Mouse (Mus musculus): ENCODE data around the gene Hoxc12.

Hoxc12 gene

DNA sequence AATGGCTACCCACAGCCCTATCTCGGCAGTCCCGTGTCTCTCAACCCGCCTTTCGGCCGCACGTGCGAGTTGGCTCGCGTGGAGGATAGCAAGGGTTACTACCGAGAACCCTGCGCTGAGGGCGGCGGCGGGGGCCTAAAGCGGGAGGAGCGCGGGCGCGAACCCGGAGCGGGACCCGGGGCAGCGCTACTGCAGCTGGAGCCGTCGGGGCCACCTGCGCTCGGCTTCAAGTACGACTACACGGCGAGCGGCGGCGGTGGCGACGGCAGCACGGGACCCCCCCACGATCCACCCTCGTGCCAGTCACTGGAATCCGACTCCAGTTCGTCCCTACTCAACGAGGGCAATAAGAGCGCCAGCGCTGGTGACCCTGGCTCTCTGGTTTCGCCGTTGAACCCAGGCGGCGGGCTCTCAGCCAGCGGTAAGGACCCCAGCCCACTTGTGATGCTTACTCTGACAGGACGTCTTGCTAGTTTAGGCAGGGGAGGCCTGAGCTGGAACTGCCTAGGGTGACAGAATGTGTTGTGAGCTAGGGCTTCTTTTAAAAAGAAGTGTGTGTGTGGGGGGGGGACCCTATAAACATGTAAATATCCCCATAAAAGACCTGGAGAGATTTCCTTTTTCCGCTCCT, 594 bp downstream of the Hoxc12 start:
- peak; percentile 42 for DNase-seq (ENCODE audit: low read depth, low spot score)

- DNase-seq (ENCODE audit: low read depth, low spot score) = peak; percentile 73
Measured at GRCm38 (mm10) chr15:102939256-102940155, 2.9 kb downstream of the Hoxc12 start.

DNA sequence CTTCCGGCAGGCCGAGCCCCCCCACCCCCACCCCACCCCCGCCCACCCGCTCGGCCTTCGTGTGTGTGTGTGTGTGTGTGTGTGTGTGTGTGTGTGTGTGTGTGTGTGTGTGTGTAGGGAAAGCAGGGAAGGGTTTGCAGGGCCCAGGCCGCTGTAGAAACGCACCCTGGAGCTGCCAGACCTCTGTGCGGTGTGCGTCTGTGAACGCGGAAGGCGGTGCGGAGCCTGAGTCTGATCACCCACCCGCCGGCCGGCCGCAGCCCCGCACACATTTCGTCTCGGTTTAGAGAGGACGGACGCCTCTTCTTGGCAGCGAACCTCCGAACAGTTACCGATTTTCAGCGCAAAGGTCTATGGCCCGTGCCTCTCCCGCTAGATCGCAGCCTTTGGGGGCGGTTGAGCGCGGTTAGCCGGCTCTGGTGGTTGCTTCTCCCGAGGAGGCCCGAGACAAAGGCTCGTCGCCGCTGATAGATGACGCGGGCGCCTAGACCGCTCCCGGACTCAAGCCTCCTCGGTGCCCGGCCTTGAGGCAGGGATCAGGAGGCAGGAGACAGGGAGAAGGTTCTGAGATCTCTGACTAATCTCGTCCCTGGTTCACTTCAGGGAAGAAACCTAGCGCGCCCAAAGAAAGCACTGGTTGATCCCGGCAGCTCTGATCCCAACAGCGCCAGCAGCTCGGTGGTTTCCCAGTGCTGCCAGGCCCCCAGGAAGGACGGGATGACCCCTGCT, 6.3 kb downstream of the Hoxc12 start:
- DNase-seq (ENCODE audit: low read depth, low spot score) = peak; percentile 54

DNA sequence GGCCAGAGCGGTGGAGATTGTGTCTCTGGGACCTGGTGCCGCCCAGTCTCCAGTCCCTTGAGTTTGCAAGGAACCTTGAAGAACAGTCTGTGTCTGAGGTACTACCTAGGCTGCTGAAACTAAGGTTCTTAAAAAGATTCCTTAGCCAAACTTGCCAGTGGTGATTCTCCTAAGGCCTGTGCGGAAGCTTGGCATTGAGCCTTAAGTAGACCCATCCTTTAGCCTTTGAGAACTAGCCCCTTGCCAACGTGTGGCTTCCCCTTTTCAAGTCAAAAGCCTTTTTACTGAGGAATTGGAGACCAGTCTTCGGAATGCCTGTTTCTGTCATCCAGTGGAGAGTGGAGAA, 6.9 kb downstream of the Hoxc12 start:
- DNase-seq (ENCODE audit: low read depth, low spot score) = no peak

- DNase-seq (ENCODE audit: low read depth, low spot score) = no peak
Measured at GRCm38 (mm10) chr15:102945185-102946077, 8.9 kb downstream of the Hoxc12 start.

DNA sequence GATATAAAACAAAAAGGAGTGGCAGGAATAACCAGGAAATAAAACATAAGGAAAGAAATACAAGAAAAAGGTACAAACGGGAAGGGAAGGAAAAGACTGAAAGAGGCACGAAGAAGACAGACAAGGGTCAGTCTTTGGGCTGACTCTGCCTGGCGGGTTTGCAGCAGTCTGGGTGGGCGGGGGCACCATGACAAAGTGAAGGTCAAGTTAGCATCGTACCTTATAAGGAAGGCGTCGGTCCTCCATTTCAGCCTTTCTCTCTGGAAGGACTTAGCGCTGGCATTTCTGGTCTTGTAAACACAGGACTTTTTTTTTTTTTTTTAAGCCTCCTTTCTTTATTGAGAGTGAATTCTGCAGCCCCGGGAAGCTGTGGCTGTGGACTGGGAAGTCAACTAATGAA, 10.7 kb downstream of the Hoxc12 start:
- peak; percentile 72 for DNase-seq (ENCODE audit: low read depth, low spot score)

DNA sequence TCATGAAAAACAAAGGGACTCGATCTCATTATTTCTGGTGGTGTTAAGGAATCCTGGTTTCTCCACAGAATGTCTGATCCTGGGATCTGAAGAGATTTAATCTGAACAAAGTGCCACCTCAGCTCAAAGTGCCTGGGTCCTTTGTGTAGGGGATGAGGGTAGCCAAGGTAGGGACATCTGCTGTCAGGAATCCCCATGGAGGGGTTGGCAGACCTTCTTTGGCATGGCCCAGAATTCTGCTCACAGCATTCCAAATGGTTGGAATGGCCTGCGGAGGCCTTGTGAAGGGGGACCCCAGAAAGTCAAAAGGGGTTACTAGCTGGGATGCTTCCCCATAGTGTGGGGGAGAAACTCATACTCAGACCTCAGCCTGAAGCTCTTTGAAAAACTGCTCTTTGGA, 12.3 kb downstream of the Hoxc12 start:
- no peak for DNase-seq (ENCODE audit: low read depth, low spot score)

- DNase-seq (ENCODE audit: low read depth, low spot score) = no peak
Measured at GRCm38 (mm10) chr15:102949696-102950095, 13.1 kb downstream of the Hoxc12 start.

GRCm38 (mm10) chr15:102950877-102951276, 14.3 kb downstream of the Hoxc12 start:
- no peak for DNase-seq (ENCODE audit: low read depth, low spot score)

GRCm38 (mm10) chr15:102953561-102953960, 17.0 kb downstream of the Hoxc12 start:
- DNase-seq (ENCODE audit: low read depth, low spot score) = no peak

- peak; percentile 85 for DNase-seq (ENCODE audit: low read depth, low spot score)
Measured at GRCm38 (mm10) chr15:102954192-102955006, 17.8 kb downstream of the Hoxc12 start, which contains the start of gene Hoxc11. Gene Hoxc11, plus strand, starts transcription at chr15:102954427.

DNA sequence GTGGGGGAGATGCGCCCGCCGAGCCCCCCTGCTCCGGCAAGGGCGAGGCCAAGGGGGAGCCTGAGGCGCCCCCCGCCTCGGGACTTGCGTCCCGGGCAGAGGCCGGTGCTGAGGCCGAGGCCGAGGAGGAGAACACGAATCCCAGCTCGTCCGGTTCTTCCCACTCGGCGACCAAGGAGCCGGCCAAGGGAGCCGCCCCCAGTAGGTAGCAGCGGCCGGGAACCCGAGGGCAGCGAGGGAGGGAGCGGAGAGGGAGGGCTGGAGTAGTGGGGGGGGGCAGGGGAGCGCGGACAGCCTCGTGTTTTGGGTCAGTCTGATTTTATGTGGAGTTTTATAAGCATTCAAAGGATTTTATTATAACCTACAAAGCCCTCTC, 18.4 kb downstream of the Hoxc12 start:
- peak; percentile 76 for DNase-seq (ENCODE audit: low read depth, low spot score)

GRCm38 (mm10) chr15:102955833-102956640, 19.5 kb downstream of the Hoxc12 start:
- peak; percentile 86 for DNase-seq (ENCODE audit: low read depth, low spot score)

GRCm38 (mm10) chr15:102956906-102957305, 20.3 kb downstream of the Hoxc12 start:
- DNase-seq (ENCODE audit: low read depth, low spot score) = peak; percentile 75

DNA sequence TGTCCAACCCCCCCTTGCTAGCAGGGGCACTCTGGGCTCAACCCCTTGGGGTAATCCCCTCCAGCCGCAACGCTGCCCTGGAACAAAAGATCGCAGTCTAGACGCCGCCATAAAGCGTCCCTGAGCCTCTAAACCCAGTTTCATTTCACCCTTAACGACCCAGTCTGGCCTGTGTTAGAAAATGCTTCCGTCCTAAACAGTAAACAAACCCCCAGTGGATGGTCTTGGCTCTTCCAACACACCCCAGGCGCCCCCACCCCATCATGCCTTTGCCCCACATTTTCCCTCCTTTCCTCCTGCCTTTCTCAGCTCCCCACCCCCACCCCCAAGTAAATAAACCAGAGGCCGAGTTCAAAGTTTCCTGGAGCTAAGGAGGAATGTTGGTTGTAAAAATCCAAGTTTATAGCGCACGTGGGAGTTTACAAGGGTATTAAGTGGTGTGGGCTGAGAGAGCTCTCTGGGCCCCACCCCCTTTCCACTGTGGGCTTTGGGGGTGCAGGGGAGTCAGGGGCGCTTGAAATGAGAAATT, 23.2 kb downstream of the Hoxc12 start:
- DNase-seq (ENCODE audit: low read depth, low spot score) = no peak

DNA sequence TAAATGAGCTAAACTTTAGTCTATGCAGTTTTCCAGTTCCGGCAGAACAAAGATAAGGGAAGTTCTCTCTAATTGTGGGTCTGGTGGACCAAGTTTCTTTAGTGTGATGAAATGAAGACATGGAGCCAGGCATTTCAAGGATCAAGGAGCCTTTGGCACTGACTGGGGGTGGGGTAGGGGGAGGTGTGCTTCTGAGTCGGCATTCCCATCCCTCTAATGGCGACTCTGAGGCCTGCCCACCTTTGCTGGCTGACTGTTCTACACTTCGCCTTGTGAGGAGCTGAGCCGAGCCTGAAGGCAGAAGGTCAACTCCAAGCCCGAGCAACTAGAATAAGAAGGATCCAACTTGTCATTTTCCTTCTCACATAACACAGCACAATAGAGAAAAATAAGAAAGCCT, 25.2 kb downstream of the Hoxc12 start:
- no peak for DNase-seq (ENCODE audit: low read depth, low spot score)

DNA sequence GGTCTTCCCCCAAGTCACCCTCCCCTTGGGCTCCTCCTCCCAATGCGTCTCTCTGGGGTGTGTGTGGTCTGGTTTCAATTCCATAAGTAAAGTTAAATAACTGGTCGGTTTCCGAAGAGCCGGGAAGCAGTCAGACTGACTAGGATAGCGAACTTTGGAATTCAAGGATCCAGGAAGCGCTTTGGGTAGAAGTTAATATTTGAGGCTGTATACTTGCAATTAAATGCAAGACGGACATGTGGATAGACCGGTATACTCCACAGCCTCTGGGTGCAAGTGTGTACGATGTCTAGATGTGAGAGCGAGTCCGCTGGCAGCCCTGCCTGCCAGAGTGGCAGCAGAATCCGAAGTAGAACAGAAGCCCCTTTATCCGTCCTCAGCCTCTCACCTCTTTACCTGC, 25.9 kb downstream of the Hoxc12 start:
- DNase-seq (ENCODE audit: low read depth, low spot score) = no peak

DNA sequence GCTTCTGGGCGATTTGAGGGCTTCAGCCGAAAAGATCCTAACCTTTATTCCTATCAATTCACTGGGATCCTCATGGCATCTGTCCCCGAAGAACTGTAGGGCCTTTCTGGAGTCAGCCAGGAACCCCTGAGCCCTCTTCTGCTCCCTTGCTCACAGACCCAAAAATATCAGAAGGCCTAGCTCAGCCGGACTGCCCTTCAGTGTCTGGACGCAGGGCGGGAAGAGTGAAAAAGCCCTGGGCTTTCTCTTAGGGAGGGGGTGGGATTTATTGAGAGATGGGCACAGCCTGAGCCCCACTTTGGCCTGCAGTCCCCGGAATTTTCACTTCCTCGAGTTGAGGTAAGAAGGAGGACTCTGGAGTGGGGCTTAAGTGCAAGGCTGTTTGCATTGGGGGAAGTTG, 26.7 kb downstream of the Hoxc12 start:
- DNase-seq (ENCODE audit: low read depth, low spot score) = no peak

Measured in ES-CJ7 (cell line).